Mouse (Mus musculus) MEL-GATA-1-ER (cell line): ENCODE data around the gene Sart3.
"Not testable (repeated sequence)": the region's sequence is repeated elsewhere in the genome, so short reads cannot be mapped to it uniquely, and the experiment has no call there.

Experiments used
- DNase-seq: peaks from one replicate; pipeline ENCODE4 v3.0.0-alpha.2; 2012; ENCODE audit warnings: low read depth; ENCODE audit errors: extremely low read depth

Sart3 gene

DNA sequence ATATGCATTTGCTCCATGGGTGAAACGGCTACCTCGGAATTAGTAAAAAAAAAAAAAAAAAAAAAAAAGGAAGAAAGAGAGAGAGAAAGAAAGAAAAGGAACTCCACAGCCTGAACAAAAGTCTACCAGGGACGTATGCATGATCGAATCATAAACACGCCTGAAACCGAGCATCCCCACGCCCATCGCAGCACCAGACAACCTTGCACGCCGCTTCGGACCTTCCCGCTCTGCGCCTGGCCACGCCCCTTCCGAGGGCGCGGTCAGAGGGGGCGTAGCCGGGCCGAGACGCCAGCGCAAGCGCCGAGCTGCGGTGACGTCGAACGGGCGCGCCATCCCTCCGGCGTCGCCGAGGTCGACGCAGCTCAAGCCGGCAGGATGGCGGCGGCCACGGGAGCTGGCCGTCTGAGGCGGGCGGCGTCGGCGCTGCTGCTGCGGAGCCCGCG is at the start of gene Sart3, which contains the start of gene Iscu:
Gene Sart3, minus strand, starts transcription at position 61 of the 446 bp plus-strand sequence.
Gene Iscu, plus strand, starts transcription at position 299 of the 446 bp plus-strand sequence.
- peak; percentile 87 for DNase-seq

DNA sequence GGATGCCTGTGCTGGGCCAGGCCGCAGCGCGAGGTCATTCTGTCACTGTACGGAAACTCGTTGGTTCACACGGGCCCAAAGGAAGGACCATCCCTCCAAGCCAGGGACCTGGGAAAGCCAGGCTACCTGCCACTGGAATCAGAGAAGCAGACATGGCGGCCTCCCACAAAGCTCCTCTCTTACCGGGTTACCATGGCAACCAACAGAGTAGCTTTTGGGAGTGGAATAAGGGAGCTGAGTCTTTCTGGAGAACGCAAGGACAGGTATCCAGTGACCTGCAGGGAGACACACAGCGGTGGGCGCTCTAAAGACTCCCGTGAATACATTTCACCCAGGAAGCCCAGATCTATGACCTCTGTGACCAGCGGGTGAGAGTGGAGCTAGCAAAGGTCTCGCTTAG is 46.3 kb upstream of the Sart3 start:
- no peak for DNase-seq

DNA sequence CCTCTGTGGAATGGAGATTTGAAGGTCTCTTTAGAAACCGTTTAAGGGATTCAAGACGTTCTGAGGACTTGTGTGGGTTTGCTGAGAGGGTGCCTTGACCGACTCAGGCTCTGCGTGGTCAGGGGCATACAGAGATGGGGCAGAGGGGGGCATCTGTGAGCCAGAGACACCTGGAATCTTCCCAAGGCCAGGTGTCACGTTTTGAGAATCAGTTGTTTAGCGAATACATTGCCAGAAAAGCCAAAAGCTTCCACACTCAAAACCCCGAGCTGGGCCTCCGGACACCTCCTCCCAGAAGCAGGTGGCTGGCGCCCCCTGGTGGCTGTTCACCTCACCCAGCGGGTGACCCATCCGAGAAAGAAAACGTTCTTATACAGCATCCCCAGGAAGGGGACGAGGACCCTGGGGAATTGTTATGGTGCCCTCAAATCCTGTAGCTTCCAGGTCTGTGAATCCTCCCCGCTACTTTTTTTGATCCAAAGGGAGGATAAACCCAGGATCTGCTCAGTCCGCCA is 43.4 kb upstream of the Sart3 start:
- DNase-seq = peak; percentile 26

GRCm38 (mm10) chr5:113815041-113815389 is 42.7 kb upstream of the Sart3 start:
- no peak for DNase-seq

DNA sequence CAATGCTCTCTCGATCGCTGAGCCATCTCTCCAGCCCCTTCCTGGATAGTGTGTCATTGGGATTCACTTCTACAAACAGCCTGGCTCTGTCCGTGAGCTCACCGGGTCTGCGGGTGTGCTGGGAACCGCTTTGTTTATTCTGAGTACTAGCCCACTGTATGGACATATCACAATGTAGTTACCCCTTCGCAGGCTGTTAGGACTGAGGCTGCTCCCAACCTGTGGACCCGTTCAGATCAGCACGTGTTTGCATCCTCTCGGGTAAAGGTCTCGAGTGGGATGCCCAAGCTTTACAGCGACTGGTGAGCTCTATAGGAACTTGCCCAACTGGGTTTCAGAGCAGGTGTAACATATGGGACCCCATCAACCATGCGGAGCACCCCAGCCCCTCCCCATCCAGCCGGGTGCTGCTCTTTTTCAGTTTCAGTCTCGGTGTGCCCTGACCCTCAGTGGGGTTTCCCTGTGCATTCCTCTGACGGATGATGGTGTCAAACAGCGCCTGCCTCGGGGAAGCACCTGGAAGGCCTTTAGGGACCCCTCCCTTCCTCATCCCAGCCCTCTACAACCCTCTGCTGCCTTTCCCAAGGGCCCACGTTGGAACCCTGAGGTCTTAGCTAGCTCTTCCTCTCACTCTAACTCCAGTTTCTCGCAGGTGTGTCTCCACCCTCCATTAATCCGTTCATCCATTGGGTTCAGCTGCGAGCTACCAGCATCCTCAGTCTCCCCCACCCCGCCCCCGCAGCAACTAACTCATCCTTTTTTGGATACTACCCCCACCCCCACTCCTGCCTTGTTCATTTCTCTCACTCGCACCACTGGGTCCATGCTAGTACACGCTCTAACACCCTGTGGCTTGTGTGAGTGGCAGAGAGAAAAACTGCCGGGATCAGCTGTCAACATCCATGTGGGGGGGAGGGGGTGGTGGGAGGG is 42.1 kb upstream of the Sart3 start:
- DNase-seq = no peak

DNA sequence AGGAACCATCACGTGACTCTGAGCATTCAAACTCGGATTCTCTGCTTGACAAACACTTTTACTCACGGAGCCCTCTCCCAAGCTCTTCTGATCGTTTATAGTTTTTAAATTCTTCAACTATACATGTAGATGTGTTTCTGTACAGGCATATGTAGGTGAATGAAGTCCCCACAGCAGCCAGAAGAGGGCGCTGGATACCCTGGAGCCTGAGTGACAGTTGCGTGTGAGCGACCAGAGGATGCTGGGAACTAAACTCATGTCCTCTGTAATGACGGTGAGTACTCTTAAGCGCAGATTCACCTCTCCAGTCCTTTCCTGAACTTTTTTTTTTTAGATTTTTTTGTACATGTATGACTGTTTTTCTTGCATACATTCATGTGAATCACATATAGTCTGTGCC is 41.3 kb upstream of the Sart3 start:
- DNase-seq = no peak

DNA sequence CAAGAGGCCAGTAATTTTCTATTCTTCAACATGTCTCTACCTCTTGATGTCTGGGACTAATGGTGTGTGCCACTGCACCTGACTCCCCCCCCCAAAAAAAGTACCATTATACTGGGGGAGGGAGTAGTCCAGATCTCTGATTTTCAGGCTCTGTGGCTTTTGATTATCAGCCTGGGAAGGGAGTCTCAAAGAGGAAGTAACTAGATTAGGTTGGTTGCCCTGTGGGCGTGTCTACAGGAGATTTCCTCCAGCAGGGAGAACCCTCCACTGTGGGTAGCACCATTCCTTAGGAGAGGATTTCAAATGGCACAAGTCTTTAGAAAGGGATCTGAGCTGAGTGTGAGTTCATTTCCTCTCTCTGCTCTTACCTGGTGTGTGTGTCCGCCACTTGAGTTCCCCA is 40.3 kb upstream of the Sart3 start:
- peak; percentile 26 for DNase-seq

- not testable (repeated sequence) for DNase-seq
Measured at GRCm38 (mm10) chr5:113811824-113812420, 39.6 kb upstream of the Sart3 start.

GRCm38 (mm10) chr5:113810111-113810510 is 37.8 kb upstream of the Sart3 start:
- DNase-seq = no peak

DNA sequence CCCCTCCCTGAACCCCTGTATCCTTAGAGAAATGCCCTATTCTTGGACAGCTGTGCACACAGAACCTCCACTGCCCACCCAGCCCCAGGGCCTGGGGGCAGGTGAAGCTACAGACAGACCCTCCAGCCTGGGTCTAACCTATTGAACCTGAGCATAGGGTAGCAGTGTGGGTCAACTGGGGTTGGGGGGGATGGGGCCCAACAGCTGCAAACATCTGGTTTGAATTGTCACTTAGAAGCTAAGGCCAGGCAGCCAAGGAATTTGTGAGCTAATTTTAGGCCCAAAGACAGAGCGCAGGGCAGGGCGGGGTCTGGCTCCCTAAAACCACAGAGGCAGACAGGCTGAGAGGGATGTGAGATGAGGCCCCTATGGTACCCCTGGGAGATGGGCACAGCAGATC is 35.9 kb upstream of the Sart3 start:
- DNase-seq = no peak

- DNase-seq = no peak
Measured at GRCm38 (mm10) chr5:113807712-113808111, 35.4 kb upstream of the Sart3 start.

DNA sequence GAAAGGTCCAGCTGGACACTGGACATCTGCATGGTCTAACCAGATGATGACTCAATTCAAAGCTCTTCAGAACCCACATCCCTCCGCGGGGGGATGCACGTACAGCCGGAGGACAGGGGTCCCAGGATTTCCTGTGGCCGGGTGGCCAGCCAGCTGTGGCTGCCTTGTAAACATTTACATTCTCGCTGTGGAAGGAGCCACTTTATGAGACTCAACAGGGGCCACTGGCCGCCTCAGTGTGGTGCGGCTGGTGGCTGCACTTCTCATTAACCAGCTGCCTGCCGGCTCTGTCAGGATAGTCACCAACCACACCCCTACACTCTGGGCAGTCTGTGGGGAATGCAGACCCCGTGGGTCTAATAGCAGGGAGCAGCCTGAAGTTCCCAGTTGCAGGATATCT is 34.1 kb upstream of the Sart3 start:
- no peak for DNase-seq

GRCm38 (mm10) chr5:113805301-113805700 is 33.0 kb upstream of the Sart3 start:
- DNase-seq = no peak

DNA sequence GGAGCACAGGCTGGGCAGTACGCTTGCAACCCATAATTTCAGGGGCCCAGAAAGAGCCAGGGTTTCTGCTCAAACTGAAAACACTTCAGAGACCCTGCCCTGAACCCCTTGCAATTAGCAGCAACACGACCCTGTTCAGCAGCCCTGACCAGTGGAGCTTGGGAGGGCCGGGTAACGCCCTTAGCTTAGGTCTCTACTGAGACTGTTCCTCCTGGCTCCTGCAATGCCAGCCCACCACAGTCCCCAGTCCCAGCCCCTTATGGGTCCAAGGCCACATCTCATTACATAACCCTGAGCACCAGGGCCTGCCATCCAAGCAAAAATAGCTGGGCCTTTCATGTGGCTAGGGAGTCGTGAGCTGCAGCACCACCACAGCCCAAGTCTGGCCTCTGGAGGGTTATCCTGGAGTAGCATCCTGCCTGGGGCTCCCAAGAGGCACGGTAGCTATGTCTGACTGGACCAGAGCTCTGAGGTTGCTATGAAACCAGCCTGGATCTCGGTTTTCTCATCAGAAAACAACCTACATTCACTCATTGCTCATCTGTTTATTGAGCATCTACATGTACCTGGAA is 32.2 kb upstream of the Sart3 start:
- DNase-seq = no peak

- DNase-seq = no peak
Measured at GRCm38 (mm10) chr5:113800280-113800679, 28.0 kb upstream of the Sart3 start, which contains the start of gene Tmem119. Tmem119 (minus strand) TSS chr5:113800516.

- no peak for DNase-seq
Measured at GRCm38 (mm10) chr5:113799691-113800090, 27.4 kb upstream of the Sart3 start.

DNA sequence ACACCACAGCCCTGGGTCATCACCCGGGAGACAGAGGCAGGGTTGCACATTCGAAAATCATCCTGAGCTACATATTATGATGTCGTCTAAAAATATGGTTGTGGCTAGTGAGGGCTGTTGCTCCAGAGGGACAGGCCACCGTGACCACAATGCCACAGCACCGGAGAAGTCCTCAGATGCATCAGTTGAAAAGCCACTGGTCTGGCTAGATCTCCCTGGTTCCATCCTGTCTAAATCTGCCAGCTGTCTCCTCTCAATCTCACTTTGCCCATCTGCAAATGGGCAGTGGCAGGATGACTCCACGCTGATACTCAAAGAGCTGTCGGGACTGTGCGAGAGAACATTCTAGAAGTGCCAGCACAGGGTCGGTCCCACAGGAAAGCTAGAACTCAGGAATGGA is 26.2 kb upstream of the Sart3 start:
- DNase-seq = no peak

DNA sequence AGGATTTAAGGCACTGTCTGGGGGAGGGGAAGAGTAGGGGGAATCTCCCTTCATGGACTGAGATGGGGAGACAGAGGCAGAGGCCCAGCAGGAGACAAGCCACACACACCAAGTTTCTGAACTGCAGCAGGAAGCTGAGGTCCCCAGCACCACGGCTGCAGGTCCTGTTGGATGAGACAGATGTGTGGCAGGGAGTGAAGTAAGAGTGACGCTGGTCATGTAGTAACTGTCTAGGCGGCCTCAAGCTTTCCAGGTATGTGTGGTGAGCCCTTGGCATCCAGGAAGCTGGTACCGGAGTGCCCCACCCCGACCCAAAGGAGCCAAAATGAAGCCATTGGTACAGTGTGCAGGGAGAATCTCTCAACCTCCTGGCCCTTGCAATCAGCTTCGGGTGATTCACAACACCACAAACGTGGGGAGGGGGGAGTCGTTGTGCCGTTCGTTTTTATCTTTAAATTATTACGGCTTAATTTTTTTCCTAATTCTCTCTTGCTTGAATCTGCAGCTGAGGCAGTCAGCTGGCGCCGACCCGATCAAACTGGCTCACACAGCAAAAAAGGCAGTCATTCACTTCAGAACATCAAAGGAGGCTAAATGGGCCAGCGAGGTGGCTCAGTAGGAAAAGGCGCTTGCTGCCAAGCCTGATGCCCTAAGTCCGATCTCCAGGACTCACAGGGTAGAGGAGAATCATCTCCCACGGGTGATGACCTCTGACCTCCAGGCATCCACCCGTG is 25.0 kb upstream of the Sart3 start:
- no peak for DNase-seq

GRCm38 (mm10) chr5:113796401-113797148 is 24.3 kb upstream of the Sart3 start:
- no peak for DNase-seq

GRCm38 (mm10) chr5:113791197-113792095 is 19.1 kb upstream of the Sart3 start:
- no peak for DNase-seq
